Mouse (Mus musculus) embryonic facial prominence, embryonic 13.5 days (tissue): ENCODE results near the gene Adam33. TPM values are rescaled to one million over a fixed set of nuclear protein-coding genes. Genes with fewer than 3 reads are reported as not detected.
"Not testable (repeated sequence)": the region's sequence is repeated elsewhere in the genome, so short reads cannot be mapped to it uniquely, and the experiment has no call there.

Source experiments
- ATAC-seq: fragments of 200-750 bp; cut with Nextera tagmentation; 2 replicates; pipeline ENCODE4 v1.8.0; 2017; ENCODE audit warnings: low read depth; ENCODE audit not compliant: insufficient number of reproducible peaks, insufficient read depth, low FRiP score, low TSS enrichment
- H3K27ac ChIP-seq: fragments of 300-500 bp; sonication (generic); 2 replicates; pipeline ENCODE4 v1.5.1; 2015; ENCODE audit warnings: moderate library complexity, mild to moderate bottlenecking, inconsistent platforms
- H3K27me3 ChIP-seq: fragments of 300-500 bp; sonication (generic); 2 replicates; pipeline ENCODE4 v1.6.1; 2015; ENCODE audit warnings: mild to moderate bottlenecking, inconsistent platforms
- H3K36me3 ChIP-seq: fragments of 300-500 bp; sonication (generic); 2 replicates; pipeline ENCODE4 v1.6.1; 2015; ENCODE audit warnings: mild to moderate bottlenecking, inconsistent platforms
- H3K4me1 ChIP-seq: fragments of 300-500 bp; sonication (generic); 2 replicates; pipeline ENCODE4 v1.6.1; 2015; ENCODE audit warnings: inconsistent platforms
- H3K4me2 ChIP-seq: fragments of 300-500 bp; sonication (generic); 2 replicates; pipeline ENCODE4 v1.6.1; 2015; ENCODE audit warnings: moderate library complexity, mild to moderate bottlenecking, inconsistent platforms
- H3K4me3 ChIP-seq: fragments of 300-500 bp; sonication (generic); 2 replicates; pipeline ENCODE4 v1.5.1; 2015; ENCODE audit warnings: mild to moderate bottlenecking, inconsistent platforms
- H3K9ac ChIP-seq: fragments of 300-500 bp; sonication (generic); 2 replicates; pipeline ENCODE4 v1.6.1; 2015; ENCODE audit warnings: mild to moderate bottlenecking, inconsistent platforms
- H3K9me3 ChIP-seq: fragments of 300-500 bp; sonication (generic); 2 replicates; pipeline ENCODE4 v1.6.1; 2016; ENCODE audit warnings: inconsistent platforms
- WGBS: fragments of 180-500 bp; shearing (Covaris S2); methylation state at CpG from one replicate; pipeline ENCODE4 v1.1.7; 2015; ENCODE audit warnings: mixed read lengths; 5-methylcytosine and 5-hydroxymethylcytosine counted together
- polyA plus RNA-seq: library from polyadenylated mRNA; unstranded; fragments of >200 nt; fragmentation: Nextera tagmentation; extraction: Ambion mirVana; gene quantifications from 2 replicates; pipeline ENCODE4 v1.2.1, GENCODE M21; 2015

The Adam33 gene
- polyA plus RNA-seq, 1 experiment from 2014 or later, result 30.0 TPM

- peak; percentile 52 for ATAC-seq
- Histone ChIP-seq H3K36me3 (no peaks in the 10 kb centered on the region), H3K27ac (no peak overlapping the region)
These were observed 22.5 kb downstream of the Adam33 start for GRCm38 (mm10) chr2:131040854-131041825.

GRCm38 (mm10) chr2:131038675-131039074, 24.9 kb downstream of the Adam33 start:
- Histone ChIP-seq H3K4me2 (no peak overlapping the region), H3K9me3 (peaks cover under 1% of the 10 kb centered on the region; the same call in 1 of the 2 replicates), H3K36me3 (no peaks in the 10 kb centered on the region), H3K9ac (no peak overlapping the region), H3K4me3 (no peak overlapping the region), H3K4me1 (peaks cover 26% of the 10 kb centered on the region), H3K27me3 (peaks cover 43% of the 10 kb centered on the region), H3K27ac (no peak overlapping the region)
- ATAC-seq, result no peak
- 75% methylated on average over 5 of the region's 5 CpGs for WGBS

More at GRCm38 (mm10) chr2:131040854-131041825, 22.5 kb downstream of the Adam33 start:
- WGBS, result 2% methylated on average over 108 of the region's 115 CpGs
- peak overlapping the region; percentile 88 for H3K9ac ChIP-seq
- H3K27me3 ChIP-seq, result peaks cover 43% of the 10 kb centered on the region
- H3K4me1 ChIP-seq, result peaks cover 39% of the 10 kb centered on the region
- no peaks in the 10 kb centered on the region for H3K9me3 ChIP-seq
- peak overlapping the region; percentile 68 for H3K4me3 ChIP-seq
- H3K4me2 ChIP-seq, result peak overlapping the region; percentile 95

GRCm38 (mm10) chr2:131038197-131038596, 25.4 kb downstream of the Adam33 start:
- H3K9ac ChIP-seq, result 0 out of 2 replicates have a peak overlapping the region, but pooled peaks have one; percentile 40
- peaks cover 41% of the 10 kb centered on the region for H3K27me3 ChIP-seq
- 84% methylated on average over 6 of the region's 6 CpGs for WGBS
- H3K4me3 ChIP-seq, result no peak overlapping the region
- no peak overlapping the region for H3K27ac ChIP-seq
- no peak overlapping the region for H3K4me2 ChIP-seq
- H3K4me1 ChIP-seq, result peaks cover 26% of the 10 kb centered on the region
- peaks cover 4% of the 10 kb centered on the region; the same call in 1 of the 2 replicates for H3K9me3 ChIP-seq
- H3K36me3 ChIP-seq, result no peaks in the 10 kb centered on the region
- no peak for ATAC-seq

GRCm38 (mm10) chr2:131037226-131037990, 26.2 kb downstream of the Adam33 start:
- Histone ChIP-seq H3K4me3 (no peak overlapping the region), H3K4me2 (no peak overlapping the region), H3K27me3 (peaks cover 33% of the 10 kb centered on the region), H3K9ac (0 out of 2 replicates have a peak overlapping the region, but pooled peaks have one; percentile 40), H3K9me3 (peaks cover 4% of the 10 kb centered on the region; the same call in 1 of the 2 replicates), H3K4me1 (peaks cover 26% of the 10 kb centered on the region), H3K36me3 (no peaks in the 10 kb centered on the region), H3K27ac (no peak overlapping the region)
- ATAC-seq, result no peak
- WGBS, result 54% methylated on average over 17 of the region's 17 CpGs

- H3K4me2 ChIP-seq, result no peak overlapping the region
- peaks cover 27% of the 10 kb centered on the region for H3K27me3 ChIP-seq
- no peak overlapping the region for H3K9ac ChIP-seq
- ATAC-seq, result no peak
- peaks cover 23% of the 10 kb centered on the region for H3K4me1 ChIP-seq
- no peak overlapping the region for H3K4me3 ChIP-seq
- peaks cover 4% of the 10 kb centered on the region; the same call in 1 of the 2 replicates for H3K9me3 ChIP-seq
- no peaks in the 10 kb centered on the region for H3K36me3 ChIP-seq
- H3K27ac ChIP-seq, result no peak overlapping the region
These were observed 26.9 kb downstream of the Adam33 start for GRCm38 (mm10) chr2:131036757-131037156.

- Histone ChIP-seq H3K4me3 (no peak overlapping the region), H3K4me1 (peaks cover 19% of the 10 kb centered on the region), H3K9me3 (peaks cover 4% of the 10 kb centered on the region; the same call in 1 of the 2 replicates), H3K27ac (no peak overlapping the region), H3K36me3 (no peaks in the 10 kb centered on the region), H3K9ac (no peak overlapping the region), H3K4me2 (no peak overlapping the region), H3K27me3 (peaks cover 23% of the 10 kb centered on the region)
- WGBS, result 92% methylated on average over 2 of the region's 2 CpGs
- no peak for ATAC-seq
These were observed 27.3 kb downstream of the Adam33 start for GRCm38 (mm10) chr2:131036343-131036742.

GRCm38 (mm10) chr2:131031406-131031805, 32.2 kb downstream of the Adam33 start:
- not testable (repeated sequence) for H3K27ac ChIP-seq, H3K27me3 ChIP-seq, H3K9ac ChIP-seq, H3K4me2 ChIP-seq, H3K9me3 ChIP-seq, ATAC-seq, H3K4me3 ChIP-seq, H3K4me1 ChIP-seq
- 47% methylated on average over 1 of the region's 1 CpGs for WGBS
- peaks cover 20% of the 10 kb centered on the region for H3K36me3 ChIP-seq

GRCm38 (mm10) chr2:131030998-131031397, 32.6 kb downstream of the Adam33 start:
- Histone ChIP-seq H3K9me3 (peaks cover 4% of the 10 kb centered on the region; the same call in 1 of the 2 replicates), H3K4me1 (no peaks in the 10 kb centered on the region), H3K4me3 (no peak overlapping the region), H3K36me3 (peaks cover 24% of the 10 kb centered on the region), H3K27me3 (no peaks in the 10 kb centered on the region), H3K27ac (no peak overlapping the region), H3K4me2 (no peak overlapping the region), H3K9ac (no peak overlapping the region)
- 90% methylated on average over 1 of the region's 1 CpGs for WGBS
- ATAC-seq, result no peak

- H3K27ac ChIP-seq, result no peak overlapping the region
- no peaks in the 10 kb centered on the region for H3K27me3 ChIP-seq
- H3K9ac ChIP-seq, result no peak overlapping the region
- H3K4me1 ChIP-seq, result no peaks in the 10 kb centered on the region
- peaks cover 4% of the 10 kb centered on the region; the same call in 1 of the 2 replicates for H3K9me3 ChIP-seq
- peaks cover 28% of the 10 kb centered on the region for H3K36me3 ChIP-seq
- no peak overlapping the region for H3K4me2 ChIP-seq
- WGBS, result 95% methylated on average over 2 of the region's 2 CpGs
- no peak overlapping the region for H3K4me3 ChIP-seq
- ATAC-seq, result no peak
These were observed 33.1 kb downstream of the Adam33 start for GRCm38 (mm10) chr2:131030561-131030960.

- Histone ChIP-seq H3K4me3 (no peak overlapping the region), H3K9me3 (peaks cover 4% of the 10 kb centered on the region; the same call in 1 of the 2 replicates), H3K4me1 (no peaks in the 10 kb centered on the region), H3K27me3 (no peaks in the 10 kb centered on the region), H3K9ac (no peak overlapping the region), H3K36me3 (peaks cover 38% of the 10 kb centered on the region), H3K27ac (no peak overlapping the region), H3K4me2 (no peak overlapping the region)
- ATAC-seq, result no peak
- 77% methylated on average over 9 of the region's 9 CpGs for WGBS
These were observed 34.3 kb downstream of the Adam33 start for GRCm38 (mm10) chr2:131029065-131029935.

- Histone ChIP-seq H3K27me3 (no peaks in the 10 kb centered on the region), H3K4me1 (no peaks in the 10 kb centered on the region), H3K4me2 (no peak overlapping the region), H3K36me3 (peaks cover 57% of the 10 kb centered on the region), H3K9me3 (no peaks in the 10 kb centered on the region), H3K9ac (no peak overlapping the region), H3K27ac (no peak overlapping the region), H3K4me3 (no peak overlapping the region)
- WGBS, result 88% methylated on average over 3 of the region's 3 CpGs
- no peak for ATAC-seq
These were observed 36.7 kb downstream of the Adam33 start for GRCm38 (mm10) chr2:131026941-131027340.
